Mouse (Mus musculus) limb, embryonic 13.5 days (tissue): ENCODE measurements around the gene Higd2a. TPM values are rescaled to one million over a fixed set of nuclear protein-coding genes. Genes with fewer than 3 reads are reported as not detected.
A peak's percentile ranks its signal among the peaks of the same experiment; 100 is the strongest.

ENCODE experiments used
- ATAC-seq: fragments of 200-750 bp; cut with Nextera tagmentation; 2 replicates; pipeline ENCODE4 v1.8.0; 2017; ENCODE audit warnings: low read depth, moderate number of reproducible peaks, moderate TSS enrichment; ENCODE audit not compliant: low FRiP score
- H3K27ac ChIP-seq: fragments of 300-500 bp; sonication (generic); 2 replicates; pipeline ENCODE4 v1.5.1; 2015; ENCODE audit warnings: inconsistent platforms, mild to moderate bottlenecking, moderate library complexity
- H3K27me3 ChIP-seq: fragments of 300-500 bp; sonication (generic); 2 replicates; pipeline ENCODE4 v1.6.1; 2015; ENCODE audit warnings: mild to moderate bottlenecking, inconsistent platforms
- H3K36me3 ChIP-seq: fragments of 300-500 bp; sonication (generic); 2 replicates; pipeline ENCODE4 v1.6.1; 2015; ENCODE audit warnings: inconsistent platforms, mild to moderate bottlenecking, moderate library complexity
- H3K4me1 ChIP-seq: fragments of 300-500 bp; sonication (generic); 2 replicates; pipeline ENCODE4 v1.6.1; 2015; ENCODE audit warnings: inconsistent platforms
- H3K4me2 ChIP-seq: fragments of 300-500 bp; sonication (generic); replicated peaks from 2 replicates; pipeline ENCODE4 v1.6.1; 2015; ENCODE audit warnings: inconsistent platforms, mild to moderate bottlenecking, moderate library complexity
- H3K4me3 ChIP-seq: fragments of 300-500 bp; sonication (generic); 2 replicates; pipeline ENCODE4 v1.5.1; 2015; ENCODE audit warnings: moderate library complexity, mild to moderate bottlenecking, inconsistent platforms
- H3K9ac ChIP-seq: fragments of 300-500 bp; sonication (generic); 2 replicates; pipeline ENCODE4 v1.6.1; 2015; ENCODE audit warnings: mild to moderate bottlenecking, inconsistent platforms
- H3K9me3 ChIP-seq: fragments of 300-500 bp; sonication (generic); 2 replicates; pipeline ENCODE4 v1.6.1; 2016; ENCODE audit warnings: inconsistent platforms
- WGBS: fragments of 180-500 bp; shearing (Covaris S2); methylation state at CpG from one replicate; pipeline ENCODE4 v1.1.7; 2015; 5-methylcytosine and 5-hydroxymethylcytosine counted together
- polyA plus RNA-seq: library from polyadenylated mRNA; unstranded; fragments of >200 nt; fragmentation: Nextera tagmentation; extraction: Ambion mirVana; gene quantifications from 2 replicates; pipeline ENCODE4 v1.2.1, GENCODE M21; 2015

The Higd2a gene
- polyA plus RNA-seq, 1 experiment from 2014 or later: 165 TPM

- ATAC-seq: peak; percentile 26; the same call in 1 of the 2 replicates
- Histone ChIP-seq H3K4me2 (peak overlapping the region; percentile 70), H3K4me1 (peaks cover 23% of the 10 kb centered on the region), H3K4me3 (peak overlapping the region; percentile 93), H3K36me3 (peaks cover 54% of the 10 kb centered on the region), H3K27me3 (no peaks in the 10 kb centered on the region), H3K9me3 (no peaks in the 10 kb centered on the region), H3K27ac (peak overlapping the region; percentile 39; the same call in 1 of the 2 replicates), H3K9ac (peak overlapping the region; percentile 73)
- WGBS: 1% methylated on average over 24 of the region's 24 CpGs
These were observed 502 bp upstream of the Higd2a start for GRCm38 (mm10) chr13:54589414-54589995.

DNA sequence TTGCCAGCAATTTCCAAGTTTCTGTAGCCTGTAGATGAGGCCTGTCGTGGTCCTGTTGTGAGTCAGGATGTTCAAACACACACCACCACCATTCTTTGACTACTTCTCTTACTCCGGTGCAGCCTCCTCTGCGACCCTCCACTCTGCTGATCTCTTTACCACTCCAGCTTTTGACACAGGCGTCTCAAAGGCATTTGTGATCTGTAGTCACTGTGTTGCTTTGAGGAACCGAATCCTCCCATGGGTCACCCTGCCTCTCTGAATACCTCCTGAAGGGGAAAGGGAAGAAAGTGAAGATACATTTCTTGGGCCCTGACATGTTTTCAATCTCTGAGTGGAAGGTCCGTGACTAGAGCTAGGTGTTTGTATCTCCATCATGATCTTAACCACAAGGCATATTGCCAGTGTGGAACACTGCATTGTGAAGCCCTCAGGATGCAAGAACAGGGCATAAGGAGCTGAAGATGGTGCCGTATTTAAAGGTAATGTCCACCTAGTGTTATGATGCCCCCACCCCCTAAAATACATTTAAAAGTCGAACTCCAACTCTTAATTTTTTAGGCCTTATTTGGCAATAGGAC, 1.9 kb downstream of the Higd2a start:
- ATAC-seq: no peak
- peaks cover 29% of the 10 kb centered on the region for H3K4me1 ChIP-seq
- H3K27ac ChIP-seq: no peak overlapping the region
- no peaks in the 10 kb centered on the region for H3K27me3 ChIP-seq
- peaks cover 38% of the 10 kb centered on the region for H3K36me3 ChIP-seq
- H3K9me3 ChIP-seq: no peaks in the 10 kb centered on the region
- 0 out of 2 replicates have a peak overlapping the region, but pooled peaks have one; percentile 91 for H3K9ac ChIP-seq
- peak overlapping the region; percentile 93 for H3K4me3 ChIP-seq
- WGBS: 89% methylated on average over 8 of the region's 8 CpGs
- peak overlapping the region; percentile 70 for H3K4me2 ChIP-seq

GRCm38 (mm10) chr13:54593617-54594016, 3.6 kb downstream of the Higd2a start:
- Histone ChIP-seq H3K4me1 (peaks cover 25% of the 10 kb centered on the region), H3K27ac (no peak overlapping the region), H3K9ac (no peak overlapping the region), H3K4me3 (no peak overlapping the region), H3K9me3 (no peaks in the 10 kb centered on the region), H3K4me2 (no peak overlapping the region), H3K36me3 (peaks cover 35% of the 10 kb centered on the region), H3K27me3 (no peaks in the 10 kb centered on the region)
- 87% methylated on average over 11 of the region's 11 CpGs for WGBS
- no peak for ATAC-seq

DNA sequence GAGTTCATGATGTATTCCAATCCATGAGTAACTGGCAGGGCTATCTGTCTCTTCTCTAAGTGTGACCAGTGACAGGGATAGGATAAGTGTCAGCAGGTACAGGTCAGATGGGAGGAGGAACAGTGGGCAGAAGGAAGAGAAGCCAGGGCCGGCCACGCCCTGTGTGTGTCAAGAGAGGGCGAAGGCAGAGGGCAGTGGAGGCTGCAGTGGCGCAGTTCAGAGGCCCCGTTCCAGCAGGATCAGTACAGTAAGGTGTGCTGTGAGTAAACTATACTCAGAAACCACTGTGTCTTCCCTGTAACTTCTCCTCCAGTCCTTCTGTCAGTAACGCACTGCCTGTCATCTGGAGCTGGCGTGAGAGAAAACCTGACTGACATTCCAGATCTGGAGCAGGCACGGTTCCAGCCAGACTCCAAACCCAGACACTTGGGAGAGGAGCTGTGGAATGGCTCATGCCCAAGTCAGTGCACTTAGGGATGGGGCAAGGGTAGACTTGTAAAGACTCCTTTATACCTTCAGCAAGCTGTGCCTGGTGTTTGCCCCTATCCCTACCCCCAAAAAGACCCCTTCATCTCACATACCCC, 6.2 kb downstream of the Higd2a start:
- H3K27me3 ChIP-seq: no peaks in the 10 kb centered on the region
- peaks cover 48% of the 10 kb centered on the region for H3K36me3 ChIP-seq
- H3K9ac ChIP-seq: 0 out of 2 replicates have a peak overlapping the region, but pooled peaks have one; percentile 4
- peaks cover 15% of the 10 kb centered on the region for H3K4me1 ChIP-seq
- no peak overlapping the region; the same call in 1 of the 2 replicates for H3K27ac ChIP-seq
- WGBS: 77% methylated on average over 8 of the region's 8 CpGs
- no peak overlapping the region for H3K4me3 ChIP-seq
- no peak for ATAC-seq
- no peaks in the 10 kb centered on the region for H3K9me3 ChIP-seq
- no peak overlapping the region for H3K4me2 ChIP-seq

- no peak for ATAC-seq
- Histone ChIP-seq H3K4me2 (no peak overlapping the region), H3K4me3 (no peak overlapping the region), H3K9me3 (no peaks in the 10 kb centered on the region), H3K36me3 (peaks cover 48% of the 10 kb centered on the region), H3K9ac (0 out of 2 replicates have a peak overlapping the region, but pooled peaks have one; percentile 4), H3K4me1 (peaks cover 8% of the 10 kb centered on the region; the same call in 1 of the 2 replicates), H3K27me3 (no peaks in the 10 kb centered on the region), H3K27ac (peak overlapping the region; percentile 33; the same call in 1 of the 2 replicates)
- 52% methylated on average over 5 of the region's 5 CpGs for WGBS
These were observed 6.9 kb downstream of the Higd2a start for GRCm38 (mm10) chr13:54596870-54597269.

- Histone ChIP-seq H3K4me3 (no peak overlapping the region), H3K27ac (no peak overlapping the region), H3K36me3 (peaks cover 40% of the 10 kb centered on the region), H3K9me3 (no peaks in the 10 kb centered on the region), H3K9ac (no peak overlapping the region), H3K27me3 (no peaks in the 10 kb centered on the region), H3K4me2 (no peak overlapping the region), H3K4me1 (peaks cover 23% of the 10 kb centered on the region)
- no peak for ATAC-seq
- 90% methylated on average over 12 of the region's 12 CpGs for WGBS
These were observed 8.7 kb downstream of the Higd2a start for GRCm38 (mm10) chr13:54598622-54599143.

- no peaks in the 10 kb centered on the region for H3K9me3 ChIP-seq
- no peak overlapping the region for H3K4me3 ChIP-seq
- no peak overlapping the region; the same call in 1 of the 2 replicates for H3K27ac ChIP-seq
- H3K4me1 ChIP-seq: peaks cover 28% of the 10 kb centered on the region
- H3K4me2 ChIP-seq: no peak overlapping the region
- H3K36me3 ChIP-seq: peaks cover 22% of the 10 kb centered on the region
- no peak for ATAC-seq
- peak overlapping the region; percentile 13; the same call in 1 of the 2 replicates for H3K9ac ChIP-seq
- H3K27me3 ChIP-seq: no peaks in the 10 kb centered on the region
- WGBS: 11% methylated on average over 3 of the region's 3 CpGs
These were observed 12.7 kb downstream of the Higd2a start for GRCm38 (mm10) chr13:54602639-54603111.

DNA sequence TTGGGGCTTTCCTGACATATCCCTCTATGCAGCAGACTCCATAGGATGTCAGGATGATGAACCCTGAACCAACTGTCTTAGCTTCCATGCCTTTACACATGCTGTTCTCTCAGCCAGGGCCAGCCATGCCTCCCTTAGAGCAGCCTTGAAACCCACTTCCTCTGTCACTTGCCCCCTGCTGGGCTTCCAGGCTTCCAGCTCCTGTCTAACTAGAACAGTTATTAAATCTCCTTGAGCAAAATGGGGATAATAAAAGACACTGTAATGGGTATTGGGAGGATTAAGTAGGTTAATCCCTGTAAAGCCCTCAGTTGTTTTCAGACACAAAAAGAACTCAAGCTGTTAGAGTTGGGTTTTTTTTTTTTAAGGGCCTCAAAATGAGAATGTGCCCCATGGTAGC, 13.5 kb downstream of the Higd2a start:
- Histone ChIP-seq H3K4me1 (peaks cover 28% of the 10 kb centered on the region), H3K27ac (peak overlapping the region; percentile 39; the same call in 1 of the 2 replicates), H3K36me3 (peaks cover 15% of the 10 kb centered on the region), H3K4me3 (no peak overlapping the region), H3K27me3 (no peaks in the 10 kb centered on the region), H3K4me2 (no peak overlapping the region), H3K9me3 (no peaks in the 10 kb centered on the region), H3K9ac (no peak overlapping the region)
- ATAC-seq: no peak

GRCm38 (mm10) chr13:54604221-54604620, 14.2 kb downstream of the Higd2a start:
- peaks cover 8% of the 10 kb centered on the region for H3K36me3 ChIP-seq
- peak overlapping the region; percentile 25; the same call in 1 of the 2 replicates for H3K9ac ChIP-seq
- no peaks in the 10 kb centered on the region for H3K9me3 ChIP-seq
- ATAC-seq: no peak
- peaks cover 6% of the 10 kb centered on the region; the same call in 1 of the 2 replicates for H3K27me3 ChIP-seq
- no peak overlapping the region for H3K4me3 ChIP-seq
- no peak overlapping the region for H3K4me2 ChIP-seq
- peak overlapping the region; percentile 39; the same call in 1 of the 2 replicates for H3K27ac ChIP-seq
- 65% methylated on average over 4 of the region's 4 CpGs for WGBS
- H3K4me1 ChIP-seq: peaks cover 35% of the 10 kb centered on the region

DNA sequence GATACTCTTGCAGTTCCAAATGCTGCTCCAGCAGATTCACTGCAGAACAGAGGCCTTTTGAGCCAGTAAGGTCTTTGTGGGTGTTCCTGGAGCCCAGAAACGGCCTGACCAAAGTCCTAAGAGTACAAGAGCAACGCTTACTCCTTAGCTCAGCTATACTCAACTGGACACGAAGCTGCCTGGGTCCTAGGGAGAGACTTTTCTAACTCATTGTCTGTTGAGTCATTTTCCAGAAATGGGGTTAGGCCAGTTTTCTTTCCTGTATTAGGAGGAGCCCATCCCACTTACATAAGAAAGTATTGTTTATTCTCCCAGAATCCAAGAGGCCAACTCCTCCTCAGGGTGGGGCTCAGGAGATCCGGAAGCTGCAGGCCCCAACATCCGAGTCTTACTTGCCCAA, 15.4 kb downstream of the Higd2a start:
- Histone ChIP-seq H3K36me3 (no peaks in the 10 kb centered on the region; the same call in 1 of the 2 replicates), H3K4me2 (no peak overlapping the region), H3K9ac (no peak overlapping the region), H3K27ac (no peak overlapping the region), H3K4me1 (peaks cover 36% of the 10 kb centered on the region), H3K27me3 (peaks cover 10% of the 10 kb centered on the region; the same call in 1 of the 2 replicates), H3K9me3 (no peaks in the 10 kb centered on the region), H3K4me3 (no peak overlapping the region)
- ATAC-seq: no peak
- 81% methylated on average over 5 of the region's 5 CpGs for WGBS

DNA sequence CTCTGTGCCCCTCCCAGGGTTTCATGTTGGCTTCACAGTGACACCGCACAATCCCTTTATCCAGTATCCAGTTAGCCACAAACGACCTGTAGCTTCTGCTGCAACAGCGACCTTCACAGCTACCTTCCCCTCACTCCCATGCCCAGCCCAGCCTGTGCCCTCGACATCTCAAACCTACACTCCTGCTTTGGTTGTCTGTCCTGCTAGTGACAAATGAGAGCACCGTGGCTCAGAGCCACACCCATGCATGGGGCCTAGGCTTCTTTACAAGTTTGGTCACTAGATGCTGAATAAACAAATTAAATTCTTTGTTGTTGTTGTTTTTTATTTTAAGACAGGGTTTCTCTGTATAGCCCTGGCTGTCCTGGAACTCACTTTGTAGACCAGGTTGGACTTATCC, 17.2 kb downstream of the Higd2a start:
- Histone ChIP-seq H3K4me2 (no peak overlapping the region), H3K4me1 (peaks cover 42% of the 10 kb centered on the region), H3K36me3 (no peaks in the 10 kb centered on the region; the same call in 1 of the 2 replicates), H3K27me3 (peaks cover 10% of the 10 kb centered on the region; the same call in 1 of the 2 replicates), H3K27ac (no peak overlapping the region), H3K4me3 (no peak overlapping the region), H3K9ac (no peak overlapping the region), H3K9me3 (no peaks in the 10 kb centered on the region)
- no peak for ATAC-seq
- 60% methylated on average over 5 of the region's 5 CpGs for WGBS

DNA sequence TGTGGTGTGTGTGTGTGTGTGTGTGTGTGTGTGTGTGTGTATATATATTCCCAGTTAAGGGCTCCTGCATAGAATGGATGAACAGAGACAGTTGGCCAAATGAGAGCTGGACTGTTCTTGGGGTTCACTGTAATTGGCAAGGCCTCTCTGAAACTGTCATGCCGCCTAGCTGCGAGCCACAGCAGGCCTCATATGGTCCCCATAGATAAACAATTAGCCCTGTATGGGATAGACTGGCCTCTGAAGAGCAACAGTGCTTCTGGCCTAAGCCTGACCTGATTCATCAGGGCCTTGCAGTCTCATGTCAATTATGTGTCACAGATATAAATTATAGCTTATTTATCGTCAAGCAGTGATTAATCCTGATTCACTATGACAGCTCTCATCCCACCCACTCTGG, 18.0 kb downstream of the Higd2a start:
- peaks cover 10% of the 10 kb centered on the region; the same call in 1 of the 2 replicates for H3K27me3 ChIP-seq
- no peaks in the 10 kb centered on the region; the same call in 1 of the 2 replicates for H3K36me3 ChIP-seq
- no peak for ATAC-seq
- WGBS: 76% methylated on average over 3 of the region's 3 CpGs
- no peaks in the 10 kb centered on the region for H3K9me3 ChIP-seq
- H3K27ac ChIP-seq: no peak overlapping the region
- no peak overlapping the region for H3K4me2 ChIP-seq
- peaks cover 34% of the 10 kb centered on the region for H3K4me1 ChIP-seq
- no peak overlapping the region for H3K4me3 ChIP-seq
- H3K9ac ChIP-seq: no peak overlapping the region
